Mouse (Mus musculus) ovary, adult 18-20 months (tissue): ENCODE data around the gene Mmp25.

Experiments used
- DNase-seq: peaks from one replicate; pipeline ENCODE4 v3.0.0; 2022; ENCODE audit warnings: low spot score, mixed read lengths

Gene Mmp25

DNA sequence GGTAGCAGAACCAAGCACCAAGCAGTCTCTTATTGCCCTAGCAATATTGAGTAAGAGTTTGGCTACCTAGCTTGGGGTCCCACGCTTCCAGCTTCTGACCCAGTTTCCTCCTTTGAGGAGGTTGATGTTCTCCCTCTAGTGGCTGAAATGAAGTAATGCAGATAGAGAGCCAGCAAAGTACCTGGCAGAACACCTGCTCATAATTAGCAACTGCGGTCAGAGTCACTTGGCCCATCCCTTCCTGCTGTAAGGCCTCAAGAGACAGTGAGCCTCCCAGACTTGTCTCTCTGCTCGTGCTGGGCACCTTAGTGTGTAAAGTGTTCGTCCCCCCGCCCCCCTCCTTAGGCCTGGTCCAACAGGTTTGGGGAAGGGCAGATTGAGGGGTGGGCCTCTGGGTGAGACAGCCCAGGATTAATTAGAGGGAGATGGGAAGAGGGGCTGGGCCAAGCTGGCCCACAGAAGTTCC is 19.5 kb upstream of the Mmp25 start:
- DNase-seq = no peak

DNA sequence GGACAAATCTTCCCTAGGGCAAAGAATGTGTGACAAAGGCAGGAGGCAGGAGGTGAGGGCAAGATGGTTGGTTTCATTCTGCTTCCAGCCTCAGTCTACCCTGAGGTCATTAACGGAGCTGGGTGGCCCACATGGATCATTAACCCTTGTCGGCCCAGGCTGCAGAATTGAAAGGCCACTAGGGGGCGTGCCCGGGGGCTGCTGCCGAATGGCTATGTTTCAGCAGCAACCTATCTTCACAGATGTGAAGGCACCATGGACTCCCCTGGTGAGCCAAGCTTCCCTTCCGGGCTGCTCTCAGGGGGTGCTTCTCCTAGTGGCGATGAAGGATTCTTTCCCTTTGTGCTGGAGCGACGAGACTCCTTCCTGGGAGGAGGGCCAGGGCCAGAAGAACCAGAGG is 16.4 kb upstream of the Mmp25 start:
- no peak for DNase-seq

DNA sequence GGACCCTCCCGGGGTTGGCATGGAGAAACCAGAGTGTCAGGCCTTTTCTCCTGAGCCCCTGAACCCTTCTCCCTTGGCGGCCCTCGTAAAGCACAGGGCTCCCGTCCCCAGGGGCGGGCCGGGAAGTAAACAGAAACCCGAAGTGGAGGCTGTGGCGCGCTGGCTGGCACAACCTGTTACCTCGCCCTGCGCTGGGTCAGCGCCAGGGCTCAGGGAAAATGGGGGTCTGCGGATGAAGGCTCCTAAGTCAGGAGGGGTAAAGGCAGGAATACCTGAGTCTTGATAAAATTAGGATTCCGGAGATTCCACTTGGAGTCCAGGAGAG is 15.8 kb upstream of the Mmp25 start:
- DNase-seq = no peak

DNA sequence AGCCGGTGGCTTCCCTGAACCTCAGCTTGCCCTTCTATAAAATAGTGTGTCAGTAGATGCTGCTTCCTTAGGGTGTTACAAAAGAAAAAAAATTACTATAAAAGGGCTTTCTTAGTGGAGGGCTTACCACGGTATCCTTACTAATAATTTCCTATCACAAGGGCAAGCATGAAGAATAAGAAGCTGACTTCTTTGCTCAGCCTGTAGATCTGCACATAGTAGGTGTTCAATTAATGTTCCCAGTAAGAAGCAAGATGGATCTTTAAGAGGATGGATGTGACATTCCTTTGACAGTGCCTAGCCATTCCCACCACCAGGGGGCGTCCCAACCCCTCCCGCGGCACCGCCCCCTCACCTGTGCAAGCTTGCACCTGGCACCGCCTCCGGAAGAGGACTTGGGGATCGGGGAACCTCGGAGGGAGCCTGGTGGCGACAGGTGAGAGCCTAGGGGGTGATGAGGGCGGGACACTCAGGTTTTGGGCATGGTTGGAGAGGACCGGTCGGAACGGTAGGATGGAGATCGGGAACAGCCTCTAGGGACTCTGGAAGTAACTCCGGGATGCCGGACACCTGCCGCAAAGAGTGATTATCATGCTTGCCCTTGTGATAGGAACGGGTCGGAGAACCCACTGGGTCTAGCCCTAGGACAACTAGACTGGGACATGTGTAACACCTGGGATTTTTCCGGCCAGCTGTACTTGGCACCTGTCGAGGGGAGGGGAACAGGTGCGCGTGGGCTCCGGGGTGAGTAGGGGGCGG is 15.2 kb upstream of the Mmp25 start, which contains the start of gene Bicdl2:
Gene Bicdl2 (plus strand): TSS at position 390 of the 759 bp plus-strand sequence.
- no peak for DNase-seq

DNA sequence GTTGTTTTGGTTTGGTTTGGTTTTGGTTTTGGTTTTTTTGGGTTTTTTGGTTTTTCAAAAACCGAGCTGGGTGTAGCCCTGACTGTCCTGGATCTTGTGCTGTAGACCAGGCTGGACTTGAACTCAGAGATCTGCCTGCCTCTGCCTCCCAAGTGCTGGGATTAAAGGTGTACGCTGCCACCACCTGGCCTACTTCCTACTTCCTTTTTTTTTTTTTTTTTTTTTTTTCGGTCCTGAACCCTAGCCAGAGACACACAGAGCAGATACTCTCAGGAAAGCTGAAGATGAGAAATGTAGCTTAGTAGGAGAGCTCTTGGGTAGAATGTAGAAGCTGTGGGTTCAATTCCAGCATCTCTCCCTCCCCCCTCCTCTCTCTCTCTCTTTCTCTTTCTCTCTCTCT is 13.4 kb upstream of the Mmp25 start:
- DNase-seq = no peak

DNA sequence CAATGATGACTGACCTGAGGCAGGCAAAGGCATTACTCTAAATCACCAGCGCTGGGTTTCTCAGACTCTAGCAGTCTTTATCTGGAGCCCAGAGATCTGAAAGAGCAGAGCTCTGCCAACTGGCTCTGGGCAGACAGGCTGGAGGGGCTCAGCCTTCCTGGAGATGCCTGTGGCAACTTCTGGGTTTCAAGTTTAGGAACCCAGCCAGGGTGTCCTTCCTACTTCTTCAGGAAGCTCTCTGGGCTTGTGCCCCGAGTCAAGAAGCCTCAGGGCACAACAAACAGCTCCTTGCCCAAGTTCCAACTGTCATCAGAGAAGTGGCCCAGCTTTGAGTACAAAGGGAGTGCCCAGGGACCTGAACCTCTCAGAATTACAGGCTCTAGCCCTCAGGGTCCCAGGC is 9.3 kb upstream of the Mmp25 start:
- no peak for DNase-seq

DNA sequence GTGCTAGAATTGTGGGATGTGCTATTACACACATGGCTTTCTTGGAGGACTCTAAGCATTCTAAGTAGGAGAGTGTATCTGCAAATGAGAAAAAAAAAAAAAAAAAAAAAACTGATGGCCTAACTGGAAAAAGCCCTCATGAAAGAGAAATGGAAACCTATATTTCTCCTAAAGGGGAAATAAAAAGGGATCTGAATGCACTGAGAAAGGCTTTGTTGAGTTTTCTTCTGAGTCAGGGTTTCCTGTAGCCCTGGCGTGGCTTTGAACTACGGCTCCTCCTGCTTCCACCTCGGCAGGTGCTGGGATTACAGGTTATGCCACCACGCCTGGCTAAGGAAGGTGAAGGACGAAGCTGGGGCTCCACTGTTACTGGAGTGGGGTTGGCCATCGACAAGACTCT is 8.9 kb upstream of the Mmp25 start:
- no peak for DNase-seq

DNA sequence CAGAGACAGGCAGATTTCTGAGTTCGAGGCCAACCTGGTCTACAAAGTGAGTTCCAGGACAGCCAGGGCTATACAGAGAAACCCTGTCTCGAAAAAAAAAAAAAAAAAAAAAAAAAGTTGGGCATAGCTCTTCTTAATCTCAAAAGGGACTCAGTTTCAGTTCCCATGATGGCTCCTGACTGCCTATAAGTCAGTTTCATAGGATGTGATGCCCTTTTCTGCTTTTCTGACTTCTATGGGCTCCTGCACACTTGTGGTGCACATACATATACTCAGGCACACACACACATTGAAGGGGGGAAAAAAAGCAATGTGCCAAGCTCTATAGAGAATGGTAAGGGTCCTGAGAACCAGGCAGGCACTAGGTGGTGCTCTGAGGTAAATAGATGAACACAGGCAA is 8.2 kb upstream of the Mmp25 start:
- DNase-seq = no peak

DNA sequence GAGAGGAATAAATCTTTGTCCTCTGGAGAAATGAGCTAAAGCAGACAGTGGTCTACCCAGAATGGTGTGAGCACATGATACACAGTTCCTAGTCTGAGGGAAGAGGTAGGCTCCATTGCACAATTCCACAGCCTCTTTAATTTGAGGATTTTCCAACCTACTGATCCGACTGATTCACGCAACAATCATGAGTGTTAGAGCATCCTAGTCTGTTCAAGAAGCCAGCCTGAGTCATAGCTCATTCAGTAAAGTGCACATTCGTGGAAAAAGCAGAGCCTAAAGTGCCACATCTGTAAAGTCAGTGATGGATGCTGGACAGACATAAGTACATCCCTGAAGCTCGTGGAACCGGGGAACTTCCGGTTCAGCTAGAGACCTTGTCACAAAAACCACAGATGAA is 6.3 kb upstream of the Mmp25 start:
- no peak for DNase-seq

DNA sequence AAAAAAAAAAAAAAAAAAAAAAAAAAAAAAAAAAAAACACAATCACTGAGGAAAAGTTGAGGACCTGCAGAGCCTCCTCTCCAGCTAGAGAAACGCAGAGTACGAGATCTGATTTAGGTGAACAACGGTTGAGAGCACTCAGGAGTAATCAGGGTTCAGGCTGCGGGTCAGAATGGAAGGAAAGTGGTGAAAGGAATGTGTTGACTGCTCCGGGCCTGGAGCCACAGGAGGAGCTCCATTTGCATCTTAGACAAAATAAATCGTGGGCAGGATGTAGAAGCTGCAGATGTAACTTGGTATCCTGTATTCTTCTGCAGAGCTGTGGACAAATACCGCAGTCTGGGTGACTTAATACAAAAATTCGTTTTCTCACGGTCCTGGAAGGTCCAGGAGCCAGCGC is 817 bp upstream of the Mmp25 start:
- DNase-seq = no peak

DNA sequence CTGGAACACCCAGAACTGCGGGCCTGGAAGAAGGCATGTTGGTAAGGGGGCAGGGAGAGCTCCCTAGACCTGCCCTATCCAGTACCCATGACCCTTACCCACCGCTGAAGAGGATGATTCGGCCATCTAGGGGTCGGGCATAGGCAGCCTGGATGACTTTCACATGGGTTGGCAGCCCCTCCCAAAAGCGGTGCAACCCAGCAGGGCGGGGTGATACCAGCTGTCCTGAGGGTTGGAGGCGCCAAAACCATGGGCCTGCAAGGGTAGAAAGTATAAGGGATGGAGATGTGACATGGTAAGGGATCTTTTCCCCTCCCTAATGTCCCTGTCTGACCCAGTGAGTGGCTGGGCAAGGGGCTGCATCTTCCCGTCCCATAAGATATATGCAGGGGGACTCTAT is 13.8 kb downstream of the Mmp25 start:
- DNase-seq = no peak

DNA sequence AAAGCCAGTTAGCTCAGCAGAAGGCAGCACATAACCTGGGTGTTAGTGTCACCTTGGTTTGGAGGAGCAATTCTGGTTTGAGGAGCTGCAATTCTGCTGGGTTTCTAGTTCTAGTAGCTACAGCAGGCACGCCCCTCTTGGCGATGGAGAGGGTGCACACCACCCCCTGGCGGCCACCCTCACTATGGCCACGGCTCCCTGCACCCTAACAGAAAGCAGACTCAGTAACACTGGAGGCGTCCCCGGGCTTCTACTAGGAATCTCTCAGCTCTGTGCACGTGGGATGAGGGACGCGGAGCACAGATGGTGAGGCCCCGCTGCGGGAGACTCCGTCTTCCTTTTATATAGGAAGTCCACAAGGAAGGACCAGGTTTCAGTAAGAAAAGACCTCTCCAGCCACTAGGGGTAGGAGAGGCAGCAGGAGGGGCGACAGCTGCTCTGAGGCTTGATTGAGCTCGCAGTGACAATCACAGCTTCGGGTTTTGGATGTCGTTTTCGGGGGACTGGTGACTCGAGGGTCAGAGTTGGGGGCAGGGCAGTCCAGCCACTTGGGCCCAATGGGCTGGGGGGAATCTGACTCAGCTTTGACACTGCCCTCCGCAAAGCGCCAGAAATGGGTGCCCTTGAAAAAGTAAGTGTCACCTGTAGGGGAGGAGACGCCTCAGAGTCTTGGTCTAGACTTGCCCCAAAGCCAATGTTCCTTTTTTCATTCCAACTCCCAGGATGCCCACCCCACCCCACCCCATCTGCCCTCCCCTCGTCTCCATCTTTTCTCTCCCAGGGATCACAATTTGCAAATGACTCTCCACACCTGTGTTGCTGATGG is 14.7 kb downstream of the Mmp25 start:
- DNase-seq = peak; percentile 41

DNA sequence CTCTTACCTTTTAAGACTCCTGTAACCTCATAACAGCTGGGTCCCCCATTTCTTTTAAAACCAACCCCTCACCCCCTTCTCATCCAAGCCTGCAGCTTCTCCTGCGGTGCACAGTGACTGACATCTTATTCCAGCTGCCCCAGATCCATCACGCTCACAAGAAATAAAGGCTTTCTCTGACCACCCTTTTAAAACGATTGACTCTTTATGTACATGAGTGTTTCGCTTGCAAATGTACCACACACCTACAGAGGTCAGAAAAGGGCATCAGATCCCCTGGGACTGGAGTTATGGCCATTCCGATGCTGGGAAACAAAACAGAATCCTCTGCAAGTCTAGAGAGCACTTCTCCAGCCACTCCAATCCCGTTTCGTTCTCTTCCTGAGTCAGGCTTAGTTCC is 17.3 kb downstream of the Mmp25 start:
- no peak for DNase-seq

DNA sequence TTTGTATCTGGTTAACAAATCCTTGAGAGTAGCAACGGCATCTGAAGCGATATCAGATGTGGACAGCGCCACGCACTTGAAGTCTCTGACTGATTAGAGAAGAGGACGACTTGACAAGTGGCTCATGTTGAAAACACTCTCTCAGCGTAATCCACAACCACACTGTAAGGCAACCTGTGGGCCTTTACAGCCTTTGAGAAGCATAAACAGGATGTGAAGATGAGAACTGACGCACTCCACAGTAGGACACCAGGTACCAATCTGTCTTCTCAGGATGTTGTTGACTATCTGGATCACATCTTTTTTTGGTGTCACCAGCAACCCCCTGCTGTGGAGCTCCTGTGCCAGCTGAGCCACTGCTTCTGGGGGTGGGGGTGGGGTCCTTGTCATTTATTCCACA is 24.7 kb downstream of the Mmp25 start:
- DNase-seq = no peak

DNA sequence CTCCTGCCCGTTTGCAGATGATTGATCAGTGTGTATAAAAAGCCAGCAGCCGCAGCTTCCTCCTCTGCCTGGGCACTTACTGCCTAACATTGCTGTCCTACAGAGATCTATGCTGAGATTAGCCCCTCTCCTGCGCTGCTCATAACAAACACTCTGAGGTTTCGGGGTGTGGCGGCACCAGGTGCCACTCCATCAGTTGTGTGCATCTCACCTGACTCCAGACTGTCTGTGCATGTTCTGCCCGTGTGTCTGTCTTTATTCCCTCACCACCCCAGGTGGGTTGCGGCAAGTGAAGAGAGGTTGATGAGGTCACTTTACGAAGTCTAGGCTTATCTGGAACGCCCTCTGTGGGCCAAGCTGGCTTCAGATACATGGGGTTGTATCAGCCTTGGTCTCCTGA is 28.0 kb downstream of the Mmp25 start:
- no peak for DNase-seq

DNA sequence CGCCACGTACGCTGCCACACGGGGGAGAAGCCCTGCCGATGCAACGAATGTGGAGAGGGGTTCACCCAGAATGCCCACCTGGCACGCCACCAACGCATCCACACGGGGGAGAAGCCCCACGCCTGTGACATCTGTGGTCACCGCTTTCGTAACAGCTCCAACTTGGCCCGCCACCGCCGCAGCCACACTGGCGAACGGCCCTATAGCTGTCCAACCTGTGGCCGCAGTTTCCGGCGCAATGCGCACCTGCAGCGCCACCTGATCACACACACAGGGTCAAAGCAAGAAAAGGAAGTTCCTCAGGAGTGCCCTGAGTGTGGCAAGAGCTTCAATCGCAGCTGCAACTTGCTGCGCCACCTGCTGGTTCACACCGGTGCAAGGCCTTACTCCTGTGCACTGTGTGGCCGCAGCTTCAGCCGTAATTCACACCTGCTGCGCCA is 34.7 kb downstream of the Mmp25 start:
- no peak for DNase-seq

DNA sequence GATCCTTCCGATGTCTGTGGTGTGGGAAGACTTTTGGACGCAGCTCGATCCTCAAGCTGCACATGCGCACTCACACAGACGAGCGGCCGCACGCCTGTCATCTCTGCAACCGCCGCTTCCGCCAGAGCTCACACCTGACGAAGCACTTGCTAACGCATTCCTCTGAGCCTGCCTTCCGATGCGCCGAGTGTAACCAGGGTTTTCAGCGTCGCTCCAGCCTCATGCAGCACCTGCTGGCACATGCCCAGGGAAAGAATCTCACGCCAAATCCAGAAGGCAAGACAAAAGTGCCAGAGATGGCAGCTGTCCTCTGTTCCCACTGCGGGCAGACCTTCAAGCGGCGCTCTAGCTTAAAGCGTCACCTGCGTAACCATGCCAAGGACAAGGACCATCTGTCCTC is 35.5 kb downstream of the Mmp25 start:
- no peak for DNase-seq

DNA sequence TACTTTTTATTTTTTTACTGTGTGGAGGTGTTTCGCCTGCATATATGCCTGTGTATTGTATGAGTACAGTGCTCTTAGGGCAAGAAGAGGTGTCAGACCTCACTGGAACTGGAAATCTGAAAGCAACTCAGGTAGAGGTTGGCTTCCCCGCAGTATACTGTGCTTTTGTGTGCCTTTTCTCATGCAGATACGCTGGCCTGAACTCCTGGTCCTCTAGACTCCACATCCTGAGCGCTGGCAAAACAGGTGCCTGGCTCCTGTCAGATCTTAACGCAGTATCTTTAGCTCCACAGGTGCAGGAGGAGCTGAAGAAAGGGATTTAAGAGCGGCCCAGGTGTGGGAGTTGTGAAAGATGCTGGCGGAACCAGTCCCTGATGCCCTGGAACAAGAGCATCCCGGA is 39.9 kb downstream of the Mmp25 start:
- no peak for DNase-seq

DNA sequence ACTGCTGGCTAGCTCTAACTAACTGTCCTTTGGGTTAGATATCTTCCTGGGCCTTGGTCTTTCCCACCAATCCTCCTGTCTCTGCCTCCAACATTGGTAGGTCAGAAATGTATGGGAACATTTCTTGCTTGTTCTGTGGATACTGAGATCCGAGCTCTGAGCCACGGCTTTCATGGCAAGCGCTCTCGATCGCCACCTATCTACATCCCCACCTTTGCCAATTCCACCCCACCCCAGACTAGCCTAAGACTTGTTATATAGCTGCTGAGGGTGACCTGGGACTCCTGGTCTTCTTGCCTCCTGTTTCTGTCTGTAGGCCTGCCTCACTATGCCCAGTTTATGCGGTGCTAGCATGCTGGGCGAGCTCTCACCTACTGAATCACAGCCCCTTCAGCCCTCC is 40.7 kb downstream of the Mmp25 start:
- DNase-seq = no peak

DNA sequence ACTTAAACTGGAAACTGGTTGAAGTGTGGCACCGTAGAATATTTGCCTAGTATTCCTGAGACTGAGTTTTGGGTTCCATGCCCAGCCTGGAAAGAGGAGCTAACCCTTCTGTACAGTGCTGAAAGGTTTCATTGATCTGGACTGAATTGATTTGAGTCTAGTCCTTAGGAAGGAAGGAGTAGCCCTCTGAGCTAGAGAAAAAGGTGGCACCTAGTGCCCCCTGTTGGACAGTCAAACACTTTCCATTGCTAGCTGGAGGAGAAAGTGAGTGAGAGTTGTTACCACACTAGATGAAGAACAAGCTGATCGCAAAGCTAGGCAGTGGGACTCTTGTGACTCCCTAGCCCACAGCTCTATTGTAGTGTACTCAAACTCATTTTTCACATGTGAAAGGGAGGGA is 41.5 kb downstream of the Mmp25 start:
- DNase-seq = no peak

DNA sequence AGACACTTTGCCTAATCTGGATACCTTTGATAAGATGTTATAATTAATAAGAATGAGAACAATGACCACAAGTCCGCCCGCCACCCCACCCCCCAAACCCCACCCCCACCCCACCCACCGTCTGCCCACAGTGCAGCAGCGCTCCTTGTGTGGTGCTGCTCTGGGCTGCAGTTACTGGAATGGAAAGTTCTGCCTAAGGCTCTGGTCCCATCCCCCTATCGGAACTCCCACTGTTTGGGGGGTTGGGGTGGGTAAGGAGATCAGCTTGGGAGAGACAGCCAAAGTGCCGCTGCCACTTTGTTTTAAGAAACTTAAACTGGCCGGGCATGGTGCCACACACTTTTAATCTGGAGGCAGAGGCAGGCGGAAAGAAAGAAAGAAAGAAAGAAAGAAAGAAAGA is 42.0 kb downstream of the Mmp25 start:
- DNase-seq = no peak

DNA sequence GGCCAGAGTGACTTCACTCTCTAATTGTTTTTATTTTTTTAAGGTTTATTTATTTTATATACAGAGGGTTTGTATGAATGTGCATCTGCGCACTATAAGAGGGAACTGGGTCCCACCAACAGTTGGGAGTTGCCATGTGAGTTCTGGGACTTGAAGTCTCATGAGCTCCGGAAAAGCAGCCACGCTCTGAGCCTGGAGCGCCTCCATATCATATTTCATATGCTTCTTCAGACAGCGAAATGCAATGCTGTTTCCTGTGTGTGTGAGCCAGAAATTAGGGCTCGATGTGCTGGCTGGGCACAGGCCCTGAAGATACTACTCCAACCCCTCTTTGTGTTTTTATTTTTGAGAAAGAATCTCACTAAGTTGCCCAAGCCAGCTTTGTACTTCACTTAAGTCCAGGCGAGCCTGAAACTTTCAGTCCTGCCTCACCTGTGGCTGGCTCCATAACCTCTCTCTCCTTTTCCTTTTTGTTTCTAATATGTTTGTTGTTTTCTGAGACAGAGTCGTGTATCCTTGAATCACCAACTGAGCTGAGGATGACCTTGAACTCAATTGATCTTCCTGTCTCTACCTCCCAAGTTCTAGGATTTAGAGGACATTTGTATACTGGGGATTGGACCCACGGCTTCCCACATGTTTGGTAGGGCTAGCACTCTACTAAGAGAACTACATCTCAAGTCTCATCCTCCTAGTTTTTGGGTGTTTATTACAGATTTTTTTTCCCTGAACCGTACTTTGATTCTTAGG is 43.1 kb downstream of the Mmp25 start:
- DNase-seq = no peak
